Mouse (Mus musculus) yolk sac, embryonic 10.5 days (tissue): Measurements from ENCODE around the gene Myh1.

Source experiments
- DNase-seq: peaks from one replicate; pipeline ENCODE4 v3.0.0-alpha.2; 2017; ENCODE audit warnings: low spot score

Gene Myh1

GRCm38 (mm10) chr11:67235639-67236358 lies 35.9 kb downstream of the Myh1 start:
- peak; percentile 3 for DNase-seq

- no peak for DNase-seq
Measured at GRCm38 (mm10) chr11:67236799-67237198, 36.9 kb downstream of the Myh1 start.

- DNase-seq, result no peak
Measured at GRCm38 (mm10) chr11:67237481-67238079, 37.7 kb downstream of the Myh1 start, which contains the start of gene Myh4. TSS of gene Myh4 (plus strand) at chr11:67238029.

DNA sequence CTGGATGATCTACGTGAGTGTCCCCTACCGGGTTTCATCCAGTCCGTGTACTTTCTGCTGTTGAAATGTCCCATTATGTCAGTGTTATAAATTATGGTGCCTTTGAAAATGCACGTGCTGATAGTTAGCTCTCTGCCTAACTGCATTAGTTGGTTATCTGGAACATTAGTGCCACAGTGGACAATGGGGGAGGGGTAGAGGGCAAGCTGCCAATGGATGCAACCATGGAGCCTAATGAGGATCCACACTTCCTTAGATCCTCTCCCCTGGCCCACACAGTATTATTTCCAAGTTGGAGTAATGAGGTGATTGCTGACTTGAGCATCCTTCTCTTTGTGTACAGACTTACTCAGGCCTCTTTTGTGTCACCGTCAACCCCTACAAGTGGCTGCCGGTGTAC lies 41.2 kb downstream of the Myh1 start:
- DNase-seq, result no peak

DNA sequence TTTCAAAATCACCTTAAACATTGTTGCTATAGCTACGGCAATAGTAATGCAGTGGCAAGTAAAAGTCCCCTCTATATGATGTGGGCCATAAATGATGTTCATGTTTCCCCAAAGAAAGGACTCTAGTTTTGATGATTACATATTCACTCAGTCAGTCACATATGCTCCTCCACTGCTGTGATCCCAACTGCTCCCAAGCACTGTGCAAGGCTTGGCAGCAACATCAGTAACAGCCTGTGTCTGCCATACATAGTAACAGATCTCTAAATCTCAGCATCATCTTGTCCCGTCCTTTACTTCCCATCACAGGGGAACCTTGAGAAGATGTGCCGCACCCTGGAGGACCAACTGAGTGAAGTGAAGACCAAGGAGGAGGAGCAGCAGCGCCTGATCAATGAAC lies 53.8 kb downstream of the Myh1 start:
- DNase-seq, result no peak

DNA sequence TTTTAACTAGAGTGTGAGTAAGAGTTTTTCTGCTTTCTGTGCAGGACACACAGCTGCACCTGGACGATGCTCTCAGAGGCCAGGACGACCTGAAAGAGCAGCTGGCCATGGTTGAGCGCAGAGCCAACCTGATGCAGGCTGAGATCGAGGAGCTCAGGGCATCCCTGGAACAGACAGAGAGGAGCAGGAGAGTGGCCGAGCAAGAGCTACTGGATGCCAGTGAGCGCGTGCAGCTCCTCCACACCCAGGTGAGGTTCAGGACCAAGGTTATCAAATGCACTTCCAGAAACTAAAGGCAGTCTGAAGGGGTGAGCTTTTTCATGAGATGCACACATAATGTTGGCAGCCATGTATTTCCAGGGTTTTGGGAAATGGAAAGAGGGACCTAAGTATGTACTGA lies 57.2 kb downstream of the Myh1 start:
- DNase-seq, result no peak

GRCm38 (mm10) chr11:67260956-67261355 lies 61.1 kb downstream of the Myh1 start:
- DNase-seq, result no peak
